Comparison of ENCODE assay signal across 8 mouse cellular contexts in genomic region chr19:37207303-37208175, GRCm38 (mm10). TPM values are rescaled to one million over a fixed set of nuclear protein-coding genes. Genes with fewer than 3 reads are reported as not detected.
DNase-seq lines count a peak whose midpoint lies in the region; ATAC-seq and TF ChIP-seq lines count a peak whose summit lies in the region.

Gene March5 (plus strand): TSS chr19:37207543.

- H3K9me3 ChIP-seq in embryonic facial prominence, embryonic 15.5 days (replicated peaks), result no peaks in the 10 kb centered on the region
- no peaks in the 10 kb centered on the region for H3K9me3 ChIP-seq in kidney, embryonic 14.5 days (ENCODE audit: control insufficient read depth, low read length)
- no peaks in the 10 kb centered on the region for H3K9me3 ChIP-seq in limb, embryonic 14.5 days (ENCODE audit: control insufficient read depth, low read length)
- H3K9me3 ChIP-seq in midbrain, embryonic 16.5 days (replicated peaks; ENCODE audit: control insufficient read depth, low read length, poor library complexity, severe bottlenecking), result no peaks in the 10 kb centered on the region

- peak within 1 kb of the TSS; percentile 99 for H3K4me3 ChIP-seq in bone marrow macrophage, adult 2 months (ENCODE audit: insufficient read depth, low read length)
- peak within 1 kb of the TSS; percentile 99 for H3K4me3 ChIP-seq in embryonic facial prominence, embryonic 15.5 days (replicated peaks)
- peak within 1 kb of the TSS; percentile 99 for H3K4me3 ChIP-seq in kidney, embryonic 14.5 days (ENCODE audit: low read length)
- H3K4me3 ChIP-seq in limb, embryonic 14.5 days (replicated peaks; ENCODE audit: low read length), result peak within 1 kb of the TSS; percentile 98
- peak within 1 kb of the TSS; percentile 100 for H3K4me3 ChIP-seq in midbrain, embryonic 16.5 days (ENCODE audit: low read depth, low read length)

- WGBS in embryonic facial prominence, embryonic 15.5 days, result under 1% methylated on average over 93 of the region's 94 CpGs
- under 1% methylated on average over 71 of the region's 94 CpGs for WGBS in kidney, embryonic 14.5 days
- WGBS in limb, embryonic 14.5 days, result under 1% methylated on average over 49 of the region's 94 CpGs
- under 1% methylated on average over 71 of the region's 94 CpGs for WGBS in midbrain, embryonic 16.5 days

- H3K9ac ChIP-seq in embryonic facial prominence, embryonic 15.5 days, result peak within 1 kb of the TSS; percentile 97
- H3K9ac ChIP-seq in kidney, embryonic 14.5 days (ENCODE audit: low read depth, low read length), result peak within 1 kb of the TSS; percentile 98
- peak within 1 kb of the TSS; percentile 99 for H3K9ac ChIP-seq in limb, embryonic 14.5 days (ENCODE audit: low read depth, low read length, severe bottlenecking)
- H3K9ac ChIP-seq in midbrain, embryonic 16.5 days (ENCODE audit: low read depth, low read length), result peak within 1 kb of the TSS; percentile 98

- peak; percentile 97 for ATAC-seq in embryonic facial prominence, embryonic 15.5 days (ENCODE audit: insufficient number of reproducible peaks, low FRiP score, low TSS enrichment, low read depth)
- ATAC-seq in kidney, embryonic 14.5 days (ENCODE audit: low FRiP score, low TSS enrichment), result peak; percentile 97
- ATAC-seq in limb, embryonic 14.5 days (ENCODE audit: low FRiP score, low read depth), result peak; percentile 95
- peak; percentile 99 for ATAC-seq in midbrain, embryonic 16.5 days

- no peaks in the 10 kb centered on the region for H3K27me3 ChIP-seq in embryonic facial prominence, embryonic 15.5 days
- no peaks in the 10 kb centered on the region for H3K27me3 ChIP-seq in kidney, embryonic 14.5 days (ENCODE audit: control insufficient read depth, insufficient read depth, low read length)
- H3K27me3 ChIP-seq in limb, embryonic 14.5 days (ENCODE audit: control insufficient read depth, insufficient read depth, low read length), result no peaks in the 10 kb centered on the region
- no peaks in the 10 kb centered on the region for H3K27me3 ChIP-seq in midbrain, embryonic 16.5 days (ENCODE audit: control insufficient read depth, insufficient read depth, low read depth, low read length)

- peak within 1 kb of the TSS; percentile 88 for H3K27ac ChIP-seq in bone marrow macrophage, adult 2 months (ENCODE audit: insufficient read depth, low read depth, low read length)
- peak within 1 kb of the TSS; percentile 92 for H3K27ac ChIP-seq in embryonic facial prominence, embryonic 15.5 days (replicated peaks)
- peak within 1 kb of the TSS; percentile 90 for H3K27ac ChIP-seq in kidney, embryonic 14.5 days (ENCODE audit: low read depth, low read length)
- peak within 1 kb of the TSS; percentile 92 for H3K27ac ChIP-seq in limb, embryonic 14.5 days (replicated peaks; ENCODE audit: low read depth, low read length)
- H3K27ac ChIP-seq in midbrain, embryonic 16.5 days (ENCODE audit: low read length), result peak within 1 kb of the TSS; percentile 84

- no peak for TF ChIP-seq CTCF in bone marrow macrophage, adult 2 months (IDR thresholded peaks at IDR 0.05; ENCODE audit: low read depth, low read length)

- H3K4me1 ChIP-seq in bone marrow macrophage, adult 2 months (ENCODE audit: control insufficient read depth, insufficient read depth, low read length), result peaks cover 9% of the 10 kb centered on the region
- peaks cover 12% of the 10 kb centered on the region for H3K4me1 ChIP-seq in embryonic facial prominence, embryonic 15.5 days
- peaks cover 7% of the 10 kb centered on the region; the same call in 1 of the 2 replicates for H3K4me1 ChIP-seq in kidney, embryonic 14.5 days (ENCODE audit: control insufficient read depth, insufficient read depth, low read length)
- peaks cover 13% of the 10 kb centered on the region for H3K4me1 ChIP-seq in limb, embryonic 14.5 days (ENCODE audit: control insufficient read depth, insufficient read depth, low read length)
- peaks cover 20% of the 10 kb centered on the region for H3K4me1 ChIP-seq in midbrain, embryonic 16.5 days (ENCODE audit: control insufficient read depth, insufficient read depth, low read length)

- DNase-seq in B cell, adult 2 months, result peak; percentile 86 to 87
- DNase-seq in heart, adult 9 months (ENCODE audit: low spot score in 2 of 2), result peak; percentile 89 to 91
- DNase-seq in limb, embryonic 14.5 days (ENCODE audit: low spot score), result peak; percentile 84
- peak; percentile 86 to 88 for DNase-seq in spleen, postnatal 10 days (ENCODE audit: low spot score in 2 of 2)

- no peak for TF ChIP-seq POLR2A in bone marrow macrophage, adult 2 months (IDR thresholded peaks at IDR 0.05; ENCODE audit: borderline replicate concordance, low read depth, low read length)
- TF ChIP-seq POLR2A in limb, embryonic 14.5 days (IDR thresholded peaks at IDR 0.05; ENCODE audit: borderline replicate concordance, extremely low read depth, insufficient read depth, insufficient read length), result peak; percentile 83; the same call in 1 of the 2 replicates

- H3K36me3 ChIP-seq in embryonic facial prominence, embryonic 15.5 days, result peaks cover 20% of the 10 kb centered on the region
- H3K36me3 ChIP-seq in kidney, embryonic 14.5 days (ENCODE audit: control insufficient read depth, insufficient read depth, low read length), result peaks cover 22% of the 10 kb centered on the region
- H3K36me3 ChIP-seq in limb, embryonic 14.5 days (ENCODE audit: control insufficient read depth, insufficient read depth, low read length), result peaks cover 22% of the 10 kb centered on the region
- peaks cover 3% of the 10 kb centered on the region for H3K36me3 ChIP-seq in midbrain, embryonic 16.5 days (ENCODE audit: control insufficient read depth, insufficient read depth, low read length)

- peak within 1 kb of the TSS; percentile 91 for H3K4me2 ChIP-seq in embryonic facial prominence, embryonic 15.5 days (replicated peaks)
- peak within 1 kb of the TSS; percentile 72 for H3K4me2 ChIP-seq in kidney, embryonic 14.5 days (replicated peaks; ENCODE audit: low read depth, low read length)
- H3K4me2 ChIP-seq in limb, embryonic 14.5 days (replicated peaks; ENCODE audit: low read depth, low read length, severe bottlenecking), result peak within 1 kb of the TSS; percentile 76
- peak within 1 kb of the TSS; percentile 69 for H3K4me2 ChIP-seq in midbrain, embryonic 16.5 days (ENCODE audit: low read length)

RNA-seq across cellular contexts. Expression of gene March5, which starts in this region (rescaled TPM):
- 87.5 and 98.0 TPM in 2 replicates for polyA plus RNA-seq in bone marrow macrophage, adult 2 months (2012; ENCODE audit: insufficient read depth, insufficient read length, missing spikeins)
- polyA plus RNA-seq in embryonic facial prominence, embryonic 15.5 days (2015; fragmentation: Nextera tagmentation; extraction: Ambion mirVana), result 87.7 and 89.9 TPM in 2 replicates
- 98.4 and 119 TPM in 2 replicates for polyA plus RNA-seq in kidney, embryonic 14.5 days (2014; fragmentation: Nextera tagmentation; extraction: Ambion mirVana)
- polyA plus RNA-seq in limb, embryonic 14.5 days (2012; rRNA removed), result 65.3 and 67.0 TPM in 2 replicates
- polyA plus RNA-seq in limb, embryonic 14.5 days (2014; fragmentation: Nextera tagmentation; extraction: Ambion mirVana), result 106 and 112 TPM in 2 replicates
- polyA plus RNA-seq in midbrain, embryonic 16.5 days (2015; fragmentation: Nextera tagmentation; extraction: Ambion mirVana), result 89.2 and 96.1 TPM in 2 replicates

Comparison
In these comparisons a context has a peak if more than half of its experiments do, and no peak if none do; other contexts are left out.
1. Peak in every context shown above with its lines: DNase-seq, ATAC-seq, H3K4me3 ChIP-seq and H3K27ac ChIP-seq.